Mouse (Mus musculus) cerebellum, postnatal 36 days (tissue): ENCODE results near the gene Ski.

Experiments
- DNase-seq, 2 experiments: peaks; one replicate each; pipeline ENCODE4 v3.0.0; 2021 to 2022; ENCODE audit warnings: mixed read lengths in 2 of 2

The Ski gene

GRCm38 (mm10) chr4:155128411-155128810 is 94.0 kb downstream of the Ski start:
- DNase-seq: no peak

GRCm38 (mm10) chr4:155126602-155127372 is 95.6 kb downstream of the Ski start:
- DNase-seq: no peak

- DNase-seq: no peak
Measured at GRCm38 (mm10) chr4:155126194-155126593, 96.2 kb downstream of the Ski start.

- no peak for DNase-seq
Measured at GRCm38 (mm10) chr4:155125310-155125709, 97.1 kb downstream of the Ski start.

DNA sequence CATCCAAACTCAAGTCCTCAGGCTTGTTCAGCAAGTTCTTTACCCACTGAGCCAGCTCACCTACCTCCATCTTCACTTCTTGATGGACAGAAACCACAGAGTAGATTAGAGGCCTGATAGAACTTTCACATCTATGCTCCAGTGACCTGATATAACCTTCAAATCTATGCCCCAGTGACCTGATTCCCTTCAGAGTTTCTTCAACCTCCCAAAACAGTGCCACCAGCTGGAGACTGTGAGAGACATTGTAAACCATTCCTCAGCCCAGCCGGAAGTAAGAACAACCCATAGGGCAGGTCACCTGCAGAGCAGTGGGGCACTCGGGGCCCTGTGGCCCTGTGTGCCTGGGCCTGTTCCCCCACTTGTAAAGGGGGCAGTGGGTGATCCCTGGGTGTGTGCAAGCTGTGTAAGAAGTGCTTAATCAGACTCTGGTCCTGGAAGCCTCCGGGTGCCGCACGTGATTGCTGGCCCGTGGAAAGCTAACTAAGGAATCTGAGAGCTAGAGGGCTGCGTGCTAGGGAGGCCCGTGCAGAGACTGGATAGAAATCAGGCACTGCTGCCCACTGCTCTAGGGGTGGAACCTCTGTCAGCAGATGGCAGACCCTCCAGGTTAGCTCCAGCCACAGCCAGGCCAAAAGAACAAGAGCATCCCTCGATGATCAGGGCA is 98.4 kb downstream of the Ski start:
- DNase-seq: no peak

DNA sequence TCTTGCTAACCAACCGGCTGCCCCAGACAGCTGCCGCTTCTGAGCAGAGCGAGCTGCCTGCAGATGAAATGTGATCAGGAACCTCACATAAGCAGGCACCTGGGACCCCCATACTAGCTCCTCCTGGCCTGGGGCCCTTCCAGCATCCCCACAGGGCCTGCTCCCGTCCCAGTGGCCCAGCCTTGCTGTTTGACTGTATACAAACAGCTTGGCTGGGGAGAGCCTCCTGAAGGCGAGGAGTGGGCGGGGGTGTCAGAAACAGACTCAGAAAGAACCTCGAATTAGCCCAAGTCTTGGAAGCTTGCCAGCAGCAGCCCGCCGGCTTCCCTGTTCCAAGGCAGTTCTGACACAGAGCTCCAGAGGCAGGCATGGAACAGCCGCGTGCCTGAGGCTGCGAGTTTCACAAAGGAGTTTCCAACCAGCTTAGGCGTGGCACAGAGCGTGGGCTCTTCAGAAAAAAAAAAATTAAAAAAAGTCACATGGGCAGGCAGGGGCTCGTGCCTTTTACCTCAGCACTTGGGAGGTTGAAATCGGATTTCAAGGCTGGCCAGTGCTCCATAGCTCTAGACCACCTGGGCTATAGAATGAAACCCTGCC is 99.8 kb downstream of the Ski start:
- peak; percentile 58 to 62 for DNase-seq

DNA sequence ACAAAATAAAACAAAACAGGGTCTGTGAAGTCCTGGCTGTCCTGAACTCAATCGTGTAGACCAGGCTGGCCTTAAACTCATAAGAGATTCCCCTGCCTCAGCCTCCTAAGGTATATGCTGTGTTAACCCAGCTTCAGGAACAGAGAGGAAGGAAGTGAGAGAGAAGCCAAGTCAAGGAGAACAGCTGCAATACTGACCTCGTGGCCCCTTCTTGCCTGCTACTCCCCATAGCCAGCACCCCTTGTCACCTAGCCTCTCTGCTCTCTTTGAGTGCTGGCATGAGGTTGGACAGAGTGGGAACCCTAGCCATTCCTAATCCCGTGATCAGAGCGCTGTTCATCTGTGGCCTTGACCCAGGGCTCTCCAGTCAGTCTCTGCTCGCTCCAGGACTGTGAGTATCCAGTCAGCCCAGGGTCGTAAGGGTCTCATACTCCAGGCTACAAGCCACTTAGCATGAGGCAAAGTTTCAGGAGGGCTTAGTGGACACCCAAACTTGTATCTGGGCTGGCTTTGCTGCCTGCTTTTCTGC is 100.4 kb downstream of the Ski start:
- DNase-seq: no peak

DNA sequence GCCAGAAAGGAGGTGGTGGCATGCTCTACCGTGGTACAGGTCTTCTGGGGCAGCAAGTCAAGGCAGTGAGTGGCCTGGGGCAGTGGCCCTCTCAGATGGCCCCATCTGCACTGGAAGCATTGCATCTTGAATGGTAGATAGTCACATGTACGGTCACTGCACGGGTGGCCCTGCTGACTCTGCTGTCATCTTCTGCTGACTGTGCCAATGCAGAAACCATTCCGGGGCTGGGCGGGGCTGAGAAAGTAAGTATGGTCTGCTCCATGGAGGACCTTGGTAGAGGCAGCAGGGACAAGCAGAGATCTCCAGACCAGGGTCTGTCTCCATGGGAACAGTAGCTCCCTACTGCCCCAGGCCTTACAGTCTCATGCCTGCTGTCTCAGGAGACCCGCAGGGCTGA is 101.2 kb downstream of the Ski start:
- DNase-seq: no peak

DNA sequence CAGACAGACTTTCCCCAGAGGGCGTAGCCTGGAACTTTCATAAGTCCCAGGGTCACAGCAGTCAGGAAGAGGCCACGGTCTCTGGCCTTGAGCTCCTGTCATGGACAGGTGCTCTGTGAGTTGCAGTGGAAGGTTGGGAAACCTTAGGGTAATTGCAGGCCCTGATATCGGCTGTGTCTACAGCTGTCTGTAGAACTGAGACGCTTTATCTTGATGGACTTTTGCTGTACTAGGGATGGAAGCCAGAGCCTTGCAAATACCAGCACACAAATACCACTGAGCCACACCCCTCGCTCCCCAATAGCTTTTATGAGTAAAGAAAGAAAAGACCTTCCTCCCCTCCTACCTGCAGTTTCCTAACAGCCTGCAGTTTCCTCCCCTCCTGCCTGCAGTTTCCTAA is 101.8 kb downstream of the Ski start:
- DNase-seq: no peak

- DNase-seq: no peak
Measured at GRCm38 (mm10) chr4:155120038-155120437, 102.4 kb downstream of the Ski start.

GRCm38 (mm10) chr4:155118278-155118677 is 104.1 kb downstream of the Ski start:
- no peak for DNase-seq

GRCm38 (mm10) chr4:155117396-155117978 is 104.9 kb downstream of the Ski start:
- DNase-seq: no peak

DNA sequence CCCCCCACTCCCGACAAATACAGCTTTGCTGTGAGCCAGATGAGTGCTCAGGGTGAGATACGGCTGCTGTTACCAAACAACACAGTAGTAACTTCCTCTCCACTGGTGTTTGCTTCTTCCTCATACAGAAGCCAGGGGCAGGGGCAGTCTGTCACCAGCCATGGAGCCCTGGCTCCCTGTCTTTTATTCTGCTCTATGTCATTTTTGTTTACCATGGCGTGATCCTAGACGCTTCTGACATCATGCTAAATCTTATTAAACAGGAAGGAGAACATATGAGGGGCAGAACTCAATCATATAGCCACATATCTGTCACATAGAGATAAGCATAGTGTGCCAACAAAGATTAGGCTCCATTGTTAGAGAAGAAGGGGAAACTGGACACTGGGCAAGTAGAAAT is 105.8 kb downstream of the Ski start:
- DNase-seq: no peak

GRCm38 (mm10) chr4:155113766-155114410 is 108.5 kb downstream of the Ski start:
- DNase-seq: no peak

- no peak for DNase-seq
Measured at GRCm38 (mm10) chr4:155109471-155109870, 112.9 kb downstream of the Ski start.

DNA sequence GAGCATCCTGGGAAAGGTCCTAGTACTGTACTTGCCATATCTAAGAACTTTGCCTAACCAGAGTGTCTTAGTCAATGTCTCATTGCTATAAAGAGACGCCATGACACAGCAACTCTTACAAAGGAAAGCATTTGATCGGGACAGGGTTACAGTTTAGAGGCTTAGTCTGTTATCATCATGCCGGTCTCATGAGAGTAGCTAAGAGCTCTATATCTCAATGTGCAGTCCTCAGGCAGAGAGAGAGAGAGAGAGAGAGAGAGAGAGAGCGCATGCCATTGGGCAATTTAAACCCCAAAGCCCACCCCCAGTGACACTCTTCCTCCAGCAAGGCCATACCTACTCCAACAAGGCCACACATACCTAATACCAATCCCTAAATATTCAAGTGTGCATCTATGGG is 114.5 kb downstream of the Ski start:
- DNase-seq: no peak
